Mouse (Mus musculus): ENCODE measurements at regions not wholly inside any gene's neighbourhood (a gene's known extent, or its start where the extent isn't known, plus 50 kb on each side); places are given as distances from the start of the nearest gene placed in this dataset.

- DNase-seq (ENCODE audit: extremely low spot score in 1 of 2, low spot score in 1 of 2) = no peak
Measured at GRCm38 (mm10) chr3:117927527-117927926, 58.8 kb upstream of the Snx7 start.

All from layer of hippocampus, postnatal 25 days (tissue).